Comparison of ENCODE assay signal across 8 mouse cellular contexts in genomic region chr8:108755400-108756325, GRCm38 (mm10).
DNase-seq lines count a peak whose midpoint lies in the region; ATAC-seq lines count a peak whose summit lies in the region.

No protein-coding gene starts in this region.

- H3K9me3 ChIP-seq in kidney, embryonic 15.5 days (replicated peaks) = no peaks in the 10 kb centered on the region
- H3K9me3 ChIP-seq in forebrain, embryonic 16.5 days (ENCODE audit: control insufficient read depth, low read length) = no peaks in the 10 kb centered on the region
- no peaks in the 10 kb centered on the region for H3K9me3 ChIP-seq in midbrain, embryonic 15.5 days

- H3K4me3 ChIP-seq in kidney, embryonic 15.5 days (replicated peaks) = no peak overlapping the region
- no peak overlapping the region for H3K4me3 ChIP-seq in forebrain, embryonic 16.5 days (replicated peaks; ENCODE audit: low read length)
- H3K4me3 ChIP-seq in midbrain, embryonic 15.5 days = no peak overlapping the region

- H3K36me3 ChIP-seq in kidney, embryonic 15.5 days = no peaks in the 10 kb centered on the region
- H3K36me3 ChIP-seq in forebrain, embryonic 16.5 days (ENCODE audit: control insufficient read depth, insufficient read depth) = no peaks in the 10 kb centered on the region
- 0 out of 2 replicates have a peak, but pooled peaks cover 3% of the 10 kb centered on the region for H3K36me3 ChIP-seq in midbrain, embryonic 15.5 days (replicated peaks)

- peaks cover 40% of the 10 kb centered on the region for H3K4me1 ChIP-seq in kidney, embryonic 15.5 days
- peaks cover 23% of the 10 kb centered on the region for H3K4me1 ChIP-seq in forebrain, embryonic 16.5 days (replicated peaks; ENCODE audit: control insufficient read depth, insufficient read depth, low read length)
- H3K4me1 ChIP-seq in midbrain, embryonic 15.5 days = peaks cover 54% of the 10 kb centered on the region

- H3K27me3 ChIP-seq in kidney, embryonic 15.5 days = no peaks in the 10 kb centered on the region
- no peaks in the 10 kb centered on the region for H3K27me3 ChIP-seq in forebrain, embryonic 16.5 days (replicated peaks; ENCODE audit: control insufficient read depth, insufficient read depth, low read length)
- no peaks in the 10 kb centered on the region for H3K27me3 ChIP-seq in midbrain, embryonic 15.5 days (replicated peaks)

- no peak overlapping the region for H3K9ac ChIP-seq in kidney, embryonic 15.5 days
- peak overlapping the region; percentile 12; the same call in 1 of the 2 replicates for H3K9ac ChIP-seq in forebrain, embryonic 16.5 days (replicated peaks; ENCODE audit: low read depth, low read length)
- no peak overlapping the region for H3K9ac ChIP-seq in midbrain, embryonic 15.5 days

- DNase-seq in kidney, adult 18-20 months = no peak
- no peak for DNase-seq in urinary bladder, postnatal 10 days (ENCODE audit: low spot score)
- DNase-seq in thymus, postnatal 10 days (ENCODE audit: low spot score in 2 of 2) = no peak

- peak; percentile 31; the same call in 1 of the 2 replicates for ATAC-seq in kidney, embryonic 15.5 days (replicated peaks; ENCODE audit: low FRiP score)
- peak; percentile 52 for ATAC-seq in cerebellum, adult (ENCODE audit: insufficient number of reproducible peaks, low FRiP score, low TSS enrichment)
- peak; percentile 36 for ATAC-seq in forebrain, embryonic 16.5 days
- ATAC-seq in midbrain, embryonic 15.5 days (replicated peaks) = no peak
- ATAC-seq in monocyte, adult 5-6 weeks (replicated peaks; ENCODE audit: insufficient number of reproducible peaks, low FRiP score, low TSS enrichment, poor library complexity, severe bottlenecking) = no peak

- WGBS in kidney, embryonic 15.5 days = 64% methylated on average over 19 of the region's 19 CpGs
- WGBS in forebrain, embryonic 16.5 days = 25% methylated on average over 19 of the region's 19 CpGs
- WGBS in midbrain, embryonic 15.5 days = 48% methylated on average over 19 of the region's 19 CpGs

- H3K4me2 ChIP-seq in kidney, embryonic 15.5 days = no peak overlapping the region
- peak overlapping the region; percentile 31 for H3K4me2 ChIP-seq in forebrain, embryonic 16.5 days (ENCODE audit: low read length)
- no peak overlapping the region for H3K4me2 ChIP-seq in midbrain, embryonic 15.5 days

- H3K27ac ChIP-seq in kidney, embryonic 15.5 days = peak overlapping the region; percentile 57
- H3K27ac ChIP-seq in forebrain, embryonic 16.5 days (ENCODE audit: low read length) = no peak overlapping the region
- H3K27ac ChIP-seq in midbrain, embryonic 15.5 days = 0 out of 2 replicates have a peak overlapping the region, but pooled peaks have one; percentile 39

Comparison
In these comparisons a context has a peak if more than half of its experiments do, and no peak if none do; other contexts are left out.
1. ATAC-seq: peak in kidney, embryonic 15.5 days (single experiment), cerebellum, adult (single experiment) and forebrain, embryonic 16.5 days (single experiment); none in midbrain, embryonic 15.5 days (single experiment) and monocyte, adult 5-6 weeks (single experiment).